Mouse (Mus musculus) forebrain, postnatal 0 days (tissue): ENCODE measurements around the gene Prg3. TPM values are rescaled to one million over a fixed set of nuclear protein-coding genes. Genes with fewer than 3 reads are reported as not detected.

Experiments
- ATAC-seq: fragments of 200-750 bp; cut with Nextera tagmentation; 2 replicates; pipeline ENCODE4 v1.8.0; 2017; ENCODE audit warnings: mild to moderate bottlenecking, moderate library complexity
- DNase-seq: peaks from one replicate; pipeline ENCODE4 v3.0.0-alpha.2; 2015
- H3K27ac ChIP-seq: fragments of 300-500 bp; sonication (generic); 2 replicates; pipeline ENCODE4 v1.5.1; 2014; ENCODE audit warnings: low read depth, mild to moderate bottlenecking, antibody characterized with exemption, low read length, moderate library complexity, mixed read lengths
- H3K27me3 ChIP-seq: fragments of 300-500 bp; sonication (generic); 2 replicates; pipeline ENCODE4 v1.6.1; 2014; ENCODE audit warnings: mild to moderate bottlenecking, low read length, mixed read lengths; ENCODE audit not compliant: insufficient read depth
- H3K36me3 ChIP-seq: fragments of 300-500 bp; sonication (generic); 2 replicates; pipeline ENCODE4 v1.6.1; 2014; ENCODE audit warnings: mild to moderate bottlenecking, moderate library complexity; ENCODE audit not compliant: insufficient read depth
- H3K4me1 ChIP-seq: fragments of 300-500 bp; sonication (generic); 2 replicates; pipeline ENCODE4 v1.6.1; 2014; ENCODE audit warnings: antibody characterized with exemption; ENCODE audit not compliant: insufficient read depth
- H3K4me2 ChIP-seq: fragments of 300-500 bp; sonication (generic); 2 replicates; pipeline ENCODE4 v1.6.1; 2014; ENCODE audit warnings: low read depth, mild to moderate bottlenecking, moderate library complexity
- H3K4me3 ChIP-seq: fragments of 300-500 bp; sonication (generic); 2 replicates; pipeline ENCODE4 v1.5.1; 2014; ENCODE audit warnings: low read depth, low read length, mixed read lengths
- H3K9ac ChIP-seq: fragments of 300-500 bp; sonication (generic); 2 replicates; pipeline ENCODE4 v1.6.1; 2014; ENCODE audit warnings: mild to moderate bottlenecking
- H3K9me3 ChIP-seq: fragments of 300-500 bp; sonication (generic); 2 replicates; pipeline ENCODE4 v1.6.1; 2016; ENCODE audit warnings: low read length
- CTCF ChIP-seq: sonication (generic); IDR thresholded peaks from 2 replicates; pipeline ENCODE4 v1.5.1; 2016; ENCODE audit warnings: antibody characterized with exemption, control low read depth, low read depth
- WGBS: fragments of 180-500 bp; shearing (Covaris S2); extraction: QIAGEN DNeasy Blood & Tissue Kit; methylation state at CpG from one replicate; pipeline ENCODE4 v1.1.7; 2014; 5-methylcytosine and 5-hydroxymethylcytosine counted together
- polyA plus RNA-seq: library from polyadenylated mRNA; unstranded; fragments of >200 nt; fragmentation: Nextera tagmentation; extraction: Ambion mirVana; gene quantifications from 2 replicates; pipeline ENCODE4 v1.2.1, GENCODE M21; 2015
- total RNA-seq: library from RNA; depleted of rRNA; stranded (reverse); fragments of >200 nt; gene quantifications from 2 replicates; pipeline ENCODE4 v1.2.3, GENCODE M21; 2014; rRNA removed

The Prg3 gene
- total and polyA plus RNA-seq, 2 experiments from 2014 or later, result not detected

GRCm38 (mm10) chr2:85029897-85030296 is 41.9 kb downstream of the Prg3 start:
- H3K27ac ChIP-seq, result no peak overlapping the region
- no peak overlapping the region for H3K9ac ChIP-seq
- H3K36me3 ChIP-seq, result no peaks in the 10 kb centered on the region
- no peaks in the 10 kb centered on the region for H3K9me3 ChIP-seq
- H3K4me1 ChIP-seq, result no peaks in the 10 kb centered on the region
- no peak overlapping the region for H3K4me2 ChIP-seq
- H3K4me3 ChIP-seq, result no peak overlapping the region
- WGBS, result 49% methylated on average over 6 of the region's 6 CpGs
- ATAC-seq (no peak), DNase-seq (no peak)
- TF ChIP-seq CTCF, result no peak
- no peaks in the 10 kb centered on the region for H3K27me3 ChIP-seq

GRCm38 (mm10) chr2:85030989-85031388 is 43.0 kb downstream of the Prg3 start:
- H3K4me1 ChIP-seq, result no peaks in the 10 kb centered on the region
- H3K27me3 ChIP-seq, result no peaks in the 10 kb centered on the region
- H3K4me2 ChIP-seq, result no peak overlapping the region
- H3K36me3 ChIP-seq, result no peaks in the 10 kb centered on the region
- ATAC-seq, result no peak
- TF ChIP-seq CTCF, result no peak
- no peaks in the 10 kb centered on the region for H3K9me3 ChIP-seq
- H3K9ac ChIP-seq, result no peak overlapping the region
- no peak overlapping the region for H3K4me3 ChIP-seq
- 69% methylated on average over 6 of the region's 6 CpGs for WGBS
- DNase-seq, result no peak
- H3K27ac ChIP-seq, result no peak overlapping the region

DNA sequence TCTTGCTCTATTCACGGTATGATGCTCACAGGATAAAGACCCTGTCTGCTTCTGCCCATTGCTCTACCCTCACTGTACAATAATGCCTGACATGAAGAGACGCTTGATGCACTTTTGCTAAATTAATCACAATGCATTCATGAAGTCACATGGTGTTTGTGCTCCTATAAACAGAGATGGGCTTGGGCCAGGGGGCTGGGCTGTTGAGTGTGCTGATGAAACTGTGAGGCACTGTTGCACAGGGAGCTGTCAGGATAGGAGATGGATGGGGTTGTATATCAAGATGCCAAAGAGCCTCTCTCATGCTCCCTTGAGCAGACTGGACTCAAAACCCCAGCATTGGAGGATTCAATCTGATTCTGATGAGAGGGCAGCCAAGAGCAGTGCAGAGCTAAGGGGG is 45.1 kb downstream of the Prg3 start:
- Histone ChIP-seq H3K9ac (no peak overlapping the region), H3K4me1 (peaks cover 12% of the 10 kb centered on the region), H3K4me2 (no peak overlapping the region), H3K27me3 (no peaks in the 10 kb centered on the region), H3K27ac (no peak overlapping the region), H3K9me3 (no peaks in the 10 kb centered on the region), H3K36me3 (no peaks in the 10 kb centered on the region), H3K4me3 (no peak overlapping the region)
- 89% methylated on average over 2 of the region's 2 CpGs for WGBS
- TF ChIP-seq CTCF, result no peak
- ATAC-seq, result no peak
- DNase-seq, result no peak

DNA sequence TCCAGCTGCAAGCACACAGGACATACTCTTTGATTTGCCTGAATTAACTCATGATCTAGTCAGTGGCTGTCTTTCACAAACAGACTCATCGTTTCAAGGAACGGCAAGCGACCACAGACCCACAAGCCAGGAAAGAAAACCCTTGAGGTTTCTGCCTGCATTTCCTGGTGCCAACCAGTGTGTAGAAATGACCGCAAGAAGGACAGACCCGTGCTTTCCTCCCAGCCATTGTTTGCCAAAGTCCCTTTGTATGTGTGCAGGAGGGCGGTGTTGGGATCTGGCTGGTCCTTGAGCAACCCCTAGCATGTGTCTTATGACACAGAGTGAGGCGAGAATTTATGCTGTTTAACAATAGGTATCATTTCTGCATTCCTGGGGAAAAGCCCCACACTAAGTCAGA is 46.2 kb downstream of the Prg3 start:
- WGBS, result 83% methylated on average over 7 of the region's 7 CpGs
- Histone ChIP-seq H3K9me3 (no peaks in the 10 kb centered on the region), H3K4me1 (peaks cover 16% of the 10 kb centered on the region), H3K9ac (no peak overlapping the region), H3K36me3 (no peaks in the 10 kb centered on the region), H3K4me3 (no peak overlapping the region), H3K27ac (no peak overlapping the region), H3K27me3 (no peaks in the 10 kb centered on the region), H3K4me2 (no peak overlapping the region)
- DNase-seq (no peak), ATAC-seq (no peak)
- TF ChIP-seq CTCF, result no peak

- Histone ChIP-seq H3K27me3 (no peaks in the 10 kb centered on the region), H3K4me2 (peak overlapping the region; percentile 84), H3K27ac (peak overlapping the region; percentile 82; the same call in 1 of the 2 replicates), H3K36me3 (peaks cover 23% of the 10 kb centered on the region), H3K9me3 (no peaks in the 10 kb centered on the region), H3K9ac (peak overlapping the region; percentile 94), H3K4me3 (peak overlapping the region; percentile 88), H3K4me1 (peaks cover 16% of the 10 kb centered on the region)
- DNase-seq, result no peak
- ATAC-seq, result peak; percentile 28
- 9% methylated on average over 11 of the region's 11 CpGs for WGBS
- TF ChIP-seq CTCF, result no peak
Observed at GRCm38 (mm10) chr2:85036507-85037046, 48.6 kb downstream of the Prg3 start.

DNA sequence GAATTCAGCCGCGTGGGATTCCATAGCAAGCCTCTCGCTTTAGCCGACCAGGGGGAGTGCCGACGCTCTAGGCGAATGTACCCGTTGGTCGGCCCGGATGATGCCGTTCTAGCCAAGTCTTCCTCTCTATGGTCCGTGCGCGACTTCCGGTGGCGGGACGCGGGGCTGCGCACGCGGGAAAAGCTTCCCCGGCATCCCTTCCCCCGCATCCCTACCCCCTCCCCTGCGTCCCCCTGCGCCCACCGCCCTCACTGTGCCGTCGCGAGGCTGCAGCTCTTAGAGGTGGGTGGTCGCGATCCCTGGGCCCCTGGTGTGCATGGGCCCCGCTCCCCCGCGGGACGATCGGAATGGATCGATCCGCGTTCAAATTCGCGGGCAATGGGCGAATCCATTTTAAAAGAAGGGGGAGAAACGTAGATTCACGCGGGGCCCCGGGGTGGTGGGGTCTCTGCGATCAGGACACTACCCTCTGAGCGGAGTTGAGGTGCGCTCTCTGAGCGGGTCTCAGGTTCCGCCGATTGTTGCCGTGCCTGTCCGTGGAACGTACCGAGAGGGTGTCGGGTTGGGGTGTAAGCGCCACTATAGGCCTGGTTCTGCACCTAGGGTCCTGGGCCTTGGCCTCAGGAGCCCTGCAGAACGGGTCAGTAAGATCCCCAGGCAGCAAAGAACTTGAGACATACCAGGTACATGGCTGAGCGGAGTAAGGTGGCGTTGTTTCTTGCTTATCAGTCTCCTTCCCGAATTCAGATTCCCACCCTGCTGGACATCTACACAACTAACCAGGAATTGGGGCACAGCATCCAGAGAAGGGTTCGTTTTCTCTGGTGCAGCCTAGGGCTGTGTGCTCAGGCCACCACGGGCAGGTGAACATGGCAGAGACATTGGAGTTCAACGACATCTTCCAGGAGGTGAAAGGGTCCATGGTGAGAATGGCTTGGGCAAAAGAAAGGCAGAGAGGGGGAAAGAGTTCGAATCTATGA is 49.3 kb downstream of the Prg3 start, which contains the start of the genes Ssrp1 and P2rx3:
TSS of gene Ssrp1 (plus strand) at position 188 of the 980 bp plus-strand sequence.
TSS of gene P2rx3 (minus strand) at position 416 of the 980 bp plus-strand sequence.
- 3% methylated on average over 66 of the region's 66 CpGs for WGBS
- DNase-seq, result peak; percentile 98

DNA sequence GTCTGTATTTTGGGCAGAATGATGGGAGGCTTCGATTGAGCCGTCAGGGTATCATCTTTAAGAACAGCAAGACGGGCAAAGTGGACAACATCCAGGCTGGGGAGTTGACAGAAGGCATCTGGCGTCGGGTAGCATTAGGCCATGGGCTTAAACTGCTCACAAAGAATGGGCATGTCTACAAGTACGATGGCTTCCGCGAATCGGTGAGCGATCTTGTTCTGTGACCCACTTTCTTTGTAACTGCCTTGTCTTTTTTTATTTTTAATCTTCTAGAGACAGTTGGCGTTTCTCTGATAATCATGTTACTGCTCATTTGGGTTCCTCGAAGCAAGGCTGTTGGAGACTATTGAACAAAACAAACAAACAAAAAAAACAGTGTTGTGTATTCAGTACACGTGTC is 50.3 kb downstream of the Prg3 start:
- 71% methylated on average over 13 of the region's 13 CpGs for WGBS
- Histone ChIP-seq H3K27ac (no peak overlapping the region), H3K4me2 (peak overlapping the region; percentile 84), H3K9me3 (no peaks in the 10 kb centered on the region), H3K9ac (peak overlapping the region; percentile 94; the same call in 1 of the 2 replicates), H3K36me3 (peaks cover 41% of the 10 kb centered on the region), H3K4me1 (peaks cover 16% of the 10 kb centered on the region), H3K4me3 (peak overlapping the region; percentile 88), H3K27me3 (no peaks in the 10 kb centered on the region)
- ATAC-seq (no peak), DNase-seq (no peak)
- no peak for TF ChIP-seq CTCF

More for the DNA sequence above, 49.3 kb downstream of the Prg3 start, which contains the start of the genes Ssrp1 and P2rx3:
- Histone ChIP-seq H3K27ac (peak within 1 kb of the TSS; percentile 82), H3K4me2 (peak within 1 kb of the TSS; percentile 84), H3K4me3 (peak within 1 kb of the TSS; percentile 88), H3K36me3 (peaks cover 31% of the 10 kb centered on the region), H3K9me3 (no peaks in the 10 kb centered on the region), H3K4me1 (peaks cover 16% of the 10 kb centered on the region), H3K27me3 (no peaks in the 10 kb centered on the region), H3K9ac (peak within 1 kb of the TSS; percentile 94)
- TF ChIP-seq CTCF, result peak; percentile 32
- peak; percentile 99 for ATAC-seq

Other genes starting within 250 kb of the Prg3 start
- 2.2 and 3.0 TPM in 2 replicates for gene Gm19426, start 244.6 kb upstream of the Prg3 start, total RNA-seq
- 2.2 and 2.6 TPM in 2 replicates for gene Gm19426, start 244.6 kb upstream of the Prg3 start, polyA plus RNA-seq
- gene Serping1, start 212.8 kb upstream of the Prg3 start, total RNA-seq, result 9.1 and 19.2 TPM in 2 replicates
- gene Serping1, start 212.8 kb upstream of the Prg3 start, polyA plus RNA-seq, result 23.1 and 24.8 TPM in 2 replicates
- gene Ube2l6, start 189.4 kb upstream of the Prg3 start, total RNA-seq, result 14.8 and 15.1 TPM in 2 replicates
- gene Ube2l6, start 189.4 kb upstream of the Prg3 start, polyA plus RNA-seq, result 14.9 and 18.1 TPM in 2 replicates
- 0.29 TPM in 1 of 2 replicates, not detected in the other for gene Smtnl1, start 165.6 kb upstream of the Prg3 start, total RNA-seq
- gene Smtnl1, start 165.6 kb upstream of the Prg3 start, polyA plus RNA-seq, result 0.17 TPM in 1 of 2 replicates, not detected in the other
- gene Timm10, start 161.2 kb upstream of the Prg3 start, total RNA-seq, result 67.3 and 74.6 TPM in 2 replicates
- 97.7 and 116 TPM in 2 replicates for gene Timm10, start 161.2 kb upstream of the Prg3 start, polyA plus RNA-seq
- 0.92 and 3.0 TPM in 2 replicates for gene Slc43a1, start 149.4 kb upstream of the Prg3 start, total RNA-seq
- 0.91 and 0.94 TPM in 2 replicates for gene Slc43a1, start 149.4 kb upstream of the Prg3 start, polyA plus RNA-seq
- 17.7 and 23.7 TPM in 2 replicates for gene Rtn4rl2, start 101.5 kb upstream of the Prg3 start, total RNA-seq
- gene Rtn4rl2, start 101.5 kb upstream of the Prg3 start, polyA plus RNA-seq, result 25.8 and 26.1 TPM in 2 replicates
- 2.2 and 7.6 TPM in 2 replicates for gene Slc43a3, start 51.6 kb upstream of the Prg3 start, total RNA-seq
- gene Slc43a3, start 51.6 kb upstream of the Prg3 start, polyA plus RNA-seq, result 3.5 and 3.8 TPM in 2 replicates
- not detected in 2 replicates for gene Prg2, start 7.8 kb upstream of the Prg3 start, total RNA-seq
- not detected in 2 replicates for gene Prg2, start 7.8 kb upstream of the Prg3 start, polyA plus RNA-seq
- gene Ssrp1, start 49.0 kb downstream of the Prg3 start, total RNA-seq, result 131 and 144 TPM in 2 replicates
- gene Ssrp1, start 49.0 kb downstream of the Prg3 start, polyA plus RNA-seq, result 137 and 155 TPM in 2 replicates
- gene P2rx3, start 49.2 kb downstream of the Prg3 start, total RNA-seq, result 1.2 TPM in 1 of 2 replicates, not detected in the other
- 0.35 and 0.41 TPM in 2 replicates for gene P2rx3, start 49.2 kb downstream of the Prg3 start, polyA plus RNA-seq
- gene Tnks1bp1, start 59.8 kb downstream of the Prg3 start, total RNA-seq, result 47.9 and 77.0 TPM in 2 replicates
- gene Tnks1bp1, start 59.8 kb downstream of the Prg3 start, polyA plus RNA-seq, result 15.7 and 22.8 TPM in 2 replicates
- gene Aplnr, start 148.0 kb downstream of the Prg3 start, total RNA-seq, result 12.1 and 22.6 TPM in 2 replicates
- gene Aplnr, start 148.0 kb downstream of the Prg3 start, polyA plus RNA-seq, result 23.9 and 25.3 TPM in 2 replicates
- 31.5 and 36.7 TPM in 2 replicates for gene Lrrc55, start 209.0 kb downstream of the Prg3 start, total RNA-seq
- 11.2 and 14.6 TPM in 2 replicates for gene Lrrc55, start 209.0 kb downstream of the Prg3 start, polyA plus RNA-seq